Mouse (Mus musculus) ES-Bruce4 (cell line): ENCODE results near the gene Impg1. TPM values are rescaled to one million over a fixed set of nuclear protein-coding genes. Genes with fewer than 3 reads are reported as not detected.

Experiments
- H3K27ac ChIP-seq: 2 replicates; pipeline ENCODE4 v1.5.1; 2012; ENCODE audit warnings: low read length, inconsistent platforms; ENCODE audit not compliant: insufficient read depth
- H3K27me3 ChIP-seq: 2 replicates; pipeline ENCODE4 v1.6.1; 2012; ENCODE audit warnings: mild to moderate bottlenecking, low read length, inconsistent platforms; ENCODE audit not compliant: control insufficient read depth, poor library complexity, insufficient read depth, severe bottlenecking
- H3K36me3 ChIP-seq: 2 replicates; pipeline ENCODE4 v1.6.1; 2012; ENCODE audit warnings: inconsistent platforms, mild to moderate bottlenecking, low read length, moderate library complexity; ENCODE audit not compliant: control insufficient read depth, poor library complexity, insufficient read depth, severe bottlenecking
- H3K4me1 ChIP-seq: one replicate; pipeline ENCODE4 v1.8.1; 2011; ENCODE audit warnings: low read length; ENCODE audit not compliant: control insufficient read depth, insufficient read depth
- H3K4me3 ChIP-seq: 2 replicates; pipeline ENCODE4 v1.5.1; 2011; ENCODE audit warnings: low read depth, mild to moderate bottlenecking, low read length
- H3K9ac ChIP-seq: 2 replicates; pipeline ENCODE4 v1.6.1; 2012; ENCODE audit warnings: low read depth, mild to moderate bottlenecking, inconsistent platforms; ENCODE audit not compliant: poor library complexity, severe bottlenecking
- H3K9me3 ChIP-seq: replicated peaks from 2 replicates; pipeline ENCODE4 v1.6.1; 2012; ENCODE audit warnings: mild to moderate bottlenecking, low read length, inconsistent platforms; ENCODE audit not compliant: control insufficient read depth, poor library complexity, insufficient read depth, severe bottlenecking
- CTCF ChIP-seq: IDR thresholded peaks from one replicate; pipeline ENCODE4 v1.8.1; 2011; ENCODE audit warnings: low read depth, low read length
- EP300 ChIP-seq: IDR thresholded peaks from 2 replicates; pipeline ENCODE4 v1.6.1; 2011; ENCODE audit warnings: low read depth, low read length; ENCODE audit not compliant: insufficient read depth
- POLR2A ChIP-seq: IDR thresholded peaks from one replicate; pipeline ENCODE4 v1.8.1; 2011; ENCODE audit warnings: low read length; ENCODE audit not compliant: insufficient read depth
- polyA plus RNA-seq: library from polyadenylated mRNA; stranded (reverse); fragments of >200 nt; gene quantifications from 2 replicates; pipeline ENCODE4 v1.2.4, GENCODE M21; 2011; ENCODE audit warnings: low read depth; ENCODE audit not compliant: missing spikeins, insufficient read depth, insufficient read length

The Impg1 gene
- polyA plus RNA-seq, 1 experiment, result not detected

DNA sequence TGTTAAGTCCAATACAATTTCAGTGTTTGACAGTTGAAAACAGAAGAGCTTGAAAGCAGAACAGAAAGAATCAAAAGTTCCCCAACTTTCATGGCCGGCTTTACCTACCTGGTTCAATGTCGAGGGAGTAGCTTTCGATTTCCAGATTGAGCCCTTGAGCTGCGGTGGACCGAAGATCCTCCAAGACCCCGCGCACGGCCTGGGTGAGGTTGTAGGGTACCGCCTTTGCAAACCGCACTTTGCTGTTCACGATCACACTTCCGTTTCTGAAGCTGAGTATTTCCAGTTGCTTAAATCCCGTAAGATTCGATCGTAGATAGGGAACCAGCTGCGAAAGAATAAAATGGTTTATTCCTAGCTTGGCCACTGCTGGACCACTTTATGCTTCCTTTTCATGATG, 123.5 kb downstream of the Impg1 start:
- H3K4me1 ChIP-seq, result no peaks in the 10 kb centered on the region
- no peak overlapping the region for H3K4me3 ChIP-seq
- no peaks in the 10 kb centered on the region for H3K36me3 ChIP-seq
- H3K27ac ChIP-seq, result no peak overlapping the region
- H3K27me3 ChIP-seq, result no peaks in the 10 kb centered on the region; the same call in 1 of the 2 replicates
- H3K9ac ChIP-seq, result no peak overlapping the region
- H3K9me3 ChIP-seq, result no peaks in the 10 kb centered on the region
- no peak for TF ChIP-seq EP300
- TF ChIP-seq POLR2A, result no peak
- TF ChIP-seq CTCF, result no peak

DNA sequence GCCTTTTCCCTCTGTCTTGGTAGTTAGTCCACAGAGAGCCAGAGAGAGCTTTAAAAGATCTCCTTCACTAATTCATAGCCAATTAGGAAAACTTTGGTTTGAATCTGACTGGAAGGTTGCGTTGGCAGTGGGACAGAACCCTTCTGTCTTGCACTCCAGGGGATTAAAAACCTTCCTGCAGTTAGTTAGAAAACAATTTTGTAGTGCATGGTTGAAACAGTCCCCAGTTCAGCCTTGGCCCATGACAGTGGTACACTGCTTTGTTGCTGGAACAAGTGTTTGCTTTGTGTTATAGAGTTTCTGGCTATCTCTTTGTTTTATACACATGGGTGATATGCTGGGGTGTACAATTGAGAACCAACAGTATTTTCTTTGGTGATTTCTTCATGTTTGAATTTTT, 124.4 kb downstream of the Impg1 start:
- no peaks in the 10 kb centered on the region; the same call in 1 of the 2 replicates for H3K27me3 ChIP-seq
- H3K9me3 ChIP-seq, result no peaks in the 10 kb centered on the region
- H3K4me3 ChIP-seq, result no peak overlapping the region
- TF ChIP-seq CTCF, result no peak
- TF ChIP-seq EP300, result no peak
- TF ChIP-seq POLR2A, result no peak
- H3K4me1 ChIP-seq, result no peaks in the 10 kb centered on the region
- H3K27ac ChIP-seq, result no peak overlapping the region
- H3K36me3 ChIP-seq, result no peaks in the 10 kb centered on the region
- no peak overlapping the region for H3K9ac ChIP-seq

DNA sequence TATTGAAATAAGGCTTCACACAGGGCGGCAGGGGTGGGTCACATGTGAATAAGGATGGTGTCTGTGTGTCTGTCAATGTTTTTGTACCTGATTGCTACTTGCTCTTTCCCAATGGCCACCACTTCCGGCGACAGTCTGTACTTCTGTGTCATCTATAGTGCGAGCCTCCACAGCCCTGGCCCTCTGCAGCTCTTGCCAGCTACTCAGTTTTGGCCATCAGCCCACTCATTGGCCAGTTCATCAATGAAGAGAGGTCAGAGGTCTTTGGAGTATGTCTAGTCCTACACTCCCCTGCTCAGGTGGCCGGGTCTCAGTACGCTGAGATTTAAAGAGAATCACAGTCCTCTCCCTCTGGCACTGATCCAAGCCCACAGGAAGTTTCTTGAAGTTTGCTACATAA, 127.3 kb downstream of the Impg1 start:
- Histone ChIP-seq H3K27me3 (no peaks in the 10 kb centered on the region; the same call in 1 of the 2 replicates), H3K9ac (no peak overlapping the region), H3K27ac (no peak overlapping the region), H3K36me3 (no peaks in the 10 kb centered on the region), H3K4me3 (no peak overlapping the region), H3K4me1 (no peaks in the 10 kb centered on the region), H3K9me3 (no peaks in the 10 kb centered on the region)
- TF ChIP-seq EP300 (no peak), POLR2A (no peak), CTCF (no peak)

DNA sequence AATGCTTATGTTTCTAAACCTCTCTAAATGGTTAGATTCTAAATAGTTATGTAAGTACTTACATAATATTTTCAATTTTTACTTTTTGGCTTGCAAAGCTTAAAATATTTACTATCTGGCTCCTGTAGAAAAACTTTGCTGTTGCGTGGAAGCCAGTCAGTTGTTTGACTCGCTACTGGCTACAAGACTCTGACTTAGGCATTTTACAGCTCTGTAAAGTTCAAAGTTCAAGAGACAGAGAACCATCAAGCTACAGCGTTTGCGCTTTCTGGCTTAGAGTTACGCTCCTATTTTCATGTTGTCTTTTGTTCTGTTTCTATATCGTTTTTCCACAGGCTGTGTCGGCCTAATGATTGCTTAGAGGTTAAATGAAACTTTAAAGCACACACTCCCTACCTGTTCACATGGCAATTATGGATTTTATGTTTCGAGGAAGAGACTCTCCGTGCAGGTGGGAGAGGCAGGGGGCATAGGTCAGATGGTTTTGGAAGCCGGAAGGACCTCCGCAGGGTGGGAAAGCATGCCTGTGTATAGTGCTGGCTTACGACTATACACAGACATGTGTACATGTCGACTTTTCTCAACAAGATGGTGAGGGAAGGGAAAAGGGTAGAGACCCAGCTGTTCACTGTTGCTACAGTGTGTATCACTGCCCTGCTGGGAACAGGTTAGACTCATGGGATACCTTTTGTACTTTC, 129.5 kb downstream of the Impg1 start:
- H3K9me3 ChIP-seq, result no peaks in the 10 kb centered on the region
- H3K27me3 ChIP-seq, result no peaks in the 10 kb centered on the region; the same call in 1 of the 2 replicates
- no peak overlapping the region for H3K4me3 ChIP-seq
- no peaks in the 10 kb centered on the region for H3K36me3 ChIP-seq
- no peaks in the 10 kb centered on the region for H3K4me1 ChIP-seq
- H3K27ac ChIP-seq, result no peak overlapping the region
- no peak for TF ChIP-seq EP300
- TF ChIP-seq CTCF, result no peak
- TF ChIP-seq POLR2A, result no peak
- H3K9ac ChIP-seq, result no peak overlapping the region

DNA sequence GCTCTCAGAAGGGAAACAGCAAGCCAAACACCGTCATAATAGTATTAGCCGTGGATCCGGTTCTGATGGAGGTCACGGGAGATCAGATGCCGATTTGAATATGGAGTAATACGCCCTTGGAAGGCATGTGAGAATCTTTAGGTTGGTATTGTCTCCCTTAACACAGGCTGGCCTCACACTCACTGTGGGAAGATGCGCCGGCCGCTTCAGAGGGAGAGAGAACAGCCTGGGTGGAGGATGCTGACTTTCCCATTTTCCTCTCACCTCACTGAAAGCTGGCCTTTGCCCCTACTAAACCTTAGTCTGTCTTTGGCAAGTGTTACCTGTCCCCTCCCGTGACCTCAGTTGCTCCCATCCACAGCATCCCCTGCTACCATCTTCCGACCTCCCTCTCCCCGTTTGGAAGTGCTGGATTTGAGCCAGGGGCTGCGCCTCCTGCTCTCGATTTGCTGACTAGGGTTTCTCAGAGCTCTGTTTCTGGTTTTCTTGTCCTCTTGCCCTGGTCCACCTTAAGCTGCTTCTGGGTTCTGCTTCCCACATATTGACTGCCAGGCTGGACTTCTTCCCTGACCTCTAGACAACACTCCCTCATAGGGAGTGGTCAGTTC, 131.2 kb downstream of the Impg1 start:
- no peaks in the 10 kb centered on the region; the same call in 1 of the 2 replicates for H3K27me3 ChIP-seq
- no peaks in the 10 kb centered on the region for H3K9me3 ChIP-seq
- H3K27ac ChIP-seq, result no peak overlapping the region
- no peaks in the 10 kb centered on the region for H3K4me1 ChIP-seq
- H3K9ac ChIP-seq, result no peak overlapping the region
- TF ChIP-seq POLR2A (no peak), CTCF (no peak), EP300 (no peak)
- H3K4me3 ChIP-seq, result no peak overlapping the region
- H3K36me3 ChIP-seq, result no peaks in the 10 kb centered on the region

DNA sequence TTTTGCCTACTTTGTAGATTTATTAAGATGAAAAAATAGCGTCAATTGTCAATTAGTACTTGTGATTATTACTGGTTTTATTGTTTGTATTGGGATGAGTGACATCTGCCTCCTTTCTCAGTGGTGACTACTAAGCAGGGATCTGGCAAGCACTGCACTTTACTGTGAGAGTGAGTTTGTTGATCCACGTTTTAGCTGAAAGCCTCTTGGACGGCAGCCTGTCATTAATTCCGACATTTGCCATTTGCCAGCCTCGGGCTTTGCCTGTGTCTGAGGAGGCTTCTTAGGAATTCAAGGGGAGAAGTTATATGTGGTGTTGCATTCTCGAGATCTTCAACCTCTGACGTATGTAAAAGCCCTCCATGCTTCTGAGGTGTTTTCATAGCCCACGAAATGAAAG, 131.8 kb downstream of the Impg1 start:
- Histone ChIP-seq H3K27me3 (no peaks in the 10 kb centered on the region; the same call in 1 of the 2 replicates), H3K4me3 (no peak overlapping the region), H3K9ac (no peak overlapping the region), H3K36me3 (no peaks in the 10 kb centered on the region), H3K9me3 (no peaks in the 10 kb centered on the region), H3K4me1 (no peaks in the 10 kb centered on the region), H3K27ac (no peak overlapping the region)
- TF ChIP-seq POLR2A, result no peak
- no peak for TF ChIP-seq EP300
- no peak for TF ChIP-seq CTCF
